Mouse (Mus musculus) ES-Bruce4 (cell line): ENCODE results near the gene Speer4f2. TPM values are rescaled to one million over a fixed set of nuclear protein-coding genes. Genes with fewer than 3 reads are reported as not detected.

Experiments used
- H3K27ac ChIP-seq: 2 replicates; pipeline ENCODE4 v1.5.1; 2012; ENCODE audit warnings: low read length, inconsistent platforms; ENCODE audit not compliant: insufficient read depth
- H3K27me3 ChIP-seq: 2 replicates; pipeline ENCODE4 v1.6.1; 2012; ENCODE audit warnings: mild to moderate bottlenecking, low read length, inconsistent platforms; ENCODE audit not compliant: control insufficient read depth, poor library complexity, insufficient read depth, severe bottlenecking
- H3K36me3 ChIP-seq: 2 replicates; pipeline ENCODE4 v1.6.1; 2012; ENCODE audit warnings: inconsistent platforms, mild to moderate bottlenecking, low read length, moderate library complexity; ENCODE audit not compliant: control insufficient read depth, poor library complexity, insufficient read depth, severe bottlenecking
- H3K4me1 ChIP-seq: one replicate; pipeline ENCODE4 v1.8.1; 2011; ENCODE audit warnings: low read length; ENCODE audit not compliant: control insufficient read depth, insufficient read depth
- H3K4me3 ChIP-seq: 2 replicates; pipeline ENCODE4 v1.5.1; 2011; ENCODE audit warnings: low read depth, mild to moderate bottlenecking, low read length
- H3K9ac ChIP-seq: 2 replicates; pipeline ENCODE4 v1.6.1; 2012; ENCODE audit warnings: low read depth, mild to moderate bottlenecking, inconsistent platforms; ENCODE audit not compliant: poor library complexity, severe bottlenecking
- H3K9me3 ChIP-seq: replicated peaks from 2 replicates; pipeline ENCODE4 v1.6.1; 2012; ENCODE audit warnings: mild to moderate bottlenecking, low read length, inconsistent platforms; ENCODE audit not compliant: control insufficient read depth, poor library complexity, insufficient read depth, severe bottlenecking
- CTCF ChIP-seq: IDR thresholded peaks from one replicate; pipeline ENCODE4 v1.8.1; 2011; ENCODE audit warnings: low read depth, low read length
- EP300 ChIP-seq: IDR thresholded peaks from 2 replicates; pipeline ENCODE4 v1.6.1; 2011; ENCODE audit warnings: low read depth, low read length; ENCODE audit not compliant: insufficient read depth
- POLR2A ChIP-seq: IDR thresholded peaks from one replicate; pipeline ENCODE4 v1.8.1; 2011; ENCODE audit warnings: low read length; ENCODE audit not compliant: insufficient read depth
- polyA plus RNA-seq: library from polyadenylated mRNA; stranded (reverse); fragments of >200 nt; gene quantifications from 2 replicates; pipeline ENCODE4 v1.2.4, GENCODE M21; 2011; ENCODE audit warnings: low read depth; ENCODE audit not compliant: missing spikeins, insufficient read depth, insufficient read length

Speer4f2 gene
- polyA plus RNA-seq, 1 experiment: not detected

GRCm38 (mm10) chr5:17391207-17391606 is 18.2 kb downstream of the Speer4f2 start:
- no peak for TF ChIP-seq CTCF
- TF ChIP-seq EP300: no peak
- no peak for TF ChIP-seq POLR2A
- no peak overlapping the region for H3K27ac ChIP-seq

GRCm38 (mm10) chr5:17400571-17400970 is 27.6 kb downstream of the Speer4f2 start:
- Histone ChIP-seq H3K9ac (no peak overlapping the region), H3K36me3 (no peaks in the 10 kb centered on the region), H3K27ac (no peak overlapping the region), H3K4me1 (no peaks in the 10 kb centered on the region), H3K27me3 (no peaks in the 10 kb centered on the region), H3K9me3 (no peaks in the 10 kb centered on the region), H3K4me3 (no peak overlapping the region)
- TF ChIP-seq EP300: no peak
- TF ChIP-seq CTCF: no peak
- TF ChIP-seq POLR2A: no peak

More at GRCm38 (mm10) chr5:17391207-17391606, 18.2 kb downstream of the Speer4f2 start:
- Histone ChIP-seq H3K36me3 (no peaks in the 10 kb centered on the region), H3K4me3 (no peak overlapping the region), H3K9ac (no peak overlapping the region), H3K4me1 (no peaks in the 10 kb centered on the region), H3K27me3 (no peaks in the 10 kb centered on the region), H3K9me3 (no peaks in the 10 kb centered on the region)

- H3K27me3 ChIP-seq: no peaks in the 10 kb centered on the region
- H3K4me1 ChIP-seq: no peaks in the 10 kb centered on the region
- TF ChIP-seq CTCF (no peak), EP300 (no peak), POLR2A (no peak)
- H3K4me3 ChIP-seq: no peak overlapping the region
- no peak overlapping the region for H3K9ac ChIP-seq
- H3K27ac ChIP-seq: no peak overlapping the region
- no peaks in the 10 kb centered on the region for H3K36me3 ChIP-seq
- H3K9me3 ChIP-seq: no peaks in the 10 kb centered on the region
Observed at GRCm38 (mm10) chr5:17401206-17402077, 28.5 kb downstream of the Speer4f2 start.

- Histone ChIP-seq H3K9ac (no peak overlapping the region), H3K36me3 (no peaks in the 10 kb centered on the region), H3K4me1 (no peaks in the 10 kb centered on the region), H3K9me3 (no peaks in the 10 kb centered on the region), H3K27ac (no peak overlapping the region), H3K27me3 (no peaks in the 10 kb centered on the region), H3K4me3 (no peak overlapping the region)
- no peak for TF ChIP-seq EP300
- TF ChIP-seq POLR2A: no peak
- no peak for TF ChIP-seq CTCF
Observed at GRCm38 (mm10) chr5:17402330-17403125, 29.5 kb downstream of the Speer4f2 start.

- Histone ChIP-seq H3K27me3 (no peaks in the 10 kb centered on the region), H3K9ac (no peak overlapping the region), H3K4me1 (no peaks in the 10 kb centered on the region), H3K27ac (no peak overlapping the region), H3K36me3 (no peaks in the 10 kb centered on the region), H3K9me3 (no peaks in the 10 kb centered on the region), H3K4me3 (no peak overlapping the region)
- TF ChIP-seq EP300 (no peak), POLR2A (no peak), CTCF (no peak)
Observed at GRCm38 (mm10) chr5:17403584-17403983, 30.6 kb downstream of the Speer4f2 start.
